Mouse (Mus musculus): ENCODE results near the gene 1700029P11Rik. TPM values are rescaled to one million over a fixed set of nuclear protein-coding genes. Genes with fewer than 3 reads are reported as not detected.

The 1700029P11Rik gene
- polyA plus RNA-seq, 1 experiment from 2014 or later, result not detected

- Histone ChIP-seq H3K36me3 (ENCODE audit: control insufficient read depth, insufficient read depth, low read length) (no peaks in the 10 kb centered on the region), H3K9me3 (ENCODE audit: control insufficient read depth, low read length) (no peaks in the 10 kb centered on the region), H3K27me3 (ENCODE audit: control insufficient read depth, insufficient read depth, low read length) (no peaks in the 10 kb centered on the region), H3K9ac (ENCODE audit: low read length) (peak within 1 kb of the TSS; percentile 80), H3K27ac (replicated peaks) (peak within 1 kb of the TSS; percentile 91), H3K4me3 (ENCODE audit: low read depth, low read length) (peak within 1 kb of the TSS; percentile 72), H3K4me2 (replicated peaks; ENCODE audit: low read depth) (peak within 1 kb of the TSS; percentile 98), H3K4me1 (replicated peaks; ENCODE audit: control insufficient read depth, insufficient read depth) (no peaks in the 10 kb centered on the region)
- no peak for TF ChIP-seq EP300 (optimal IDR thresholded peaks at IDR 0.05)
- peak; percentile 86 for TF ChIP-seq CTCF (IDR thresholded peaks at IDR 0.05; ENCODE audit: low read depth)
- peak; percentile 100 for DNase-seq (ENCODE audit: low spot score)
- WGBS, result under 1% methylated on average over 68 of the region's 77 CpGs
- ATAC-seq (ENCODE audit: low FRiP score, low TSS enrichment), result peak; percentile 96
Measured at GRCm38 (mm10) chr15:81960171-81961077, 19.9 kb upstream of the 1700029P11Rik start, which contains the start of gene Pmm1. Pmm1 (minus strand) TSS chr15:81960930.

- H3K27ac ChIP-seq (replicated peaks), result no peak overlapping the region; the same call in 1 of the 2 replicates
Measured at GRCm38 (mm10) chr15:81961078-81961451, 19.3 kb upstream of the 1700029P11Rik start.

GRCm38 (mm10) chr15:81964262-81964661 lies 16.1 kb upstream of the 1700029P11Rik start:
- TF ChIP-seq CTCF (IDR thresholded peaks at IDR 0.05; ENCODE audit: low read depth) (no peak), EP300 (optimal IDR thresholded peaks at IDR 0.05) (no peak)
- DNase-seq (ENCODE audit: low spot score) (no peak), ATAC-seq (ENCODE audit: low FRiP score, low TSS enrichment) (no peak)
- Histone ChIP-seq H3K36me3 (ENCODE audit: control insufficient read depth, insufficient read depth, low read length) (no peaks in the 10 kb centered on the region), H3K4me3 (ENCODE audit: low read depth, low read length) (no peak overlapping the region), H3K9me3 (ENCODE audit: control insufficient read depth, low read length) (no peaks in the 10 kb centered on the region), H3K9ac (ENCODE audit: low read length) (no peak overlapping the region), H3K27ac (replicated peaks) (no peak overlapping the region), H3K27me3 (ENCODE audit: control insufficient read depth, insufficient read depth, low read length) (no peaks in the 10 kb centered on the region), H3K4me2 (replicated peaks; ENCODE audit: low read depth) (no peak overlapping the region), H3K4me1 (replicated peaks; ENCODE audit: control insufficient read depth, insufficient read depth) (no peaks in the 10 kb centered on the region)
- 40% methylated on average over 1 of the region's 1 CpGs for WGBS

More at GRCm38 (mm10) chr15:81961078-81961451, 19.3 kb upstream of the 1700029P11Rik start:
- no peaks in the 10 kb centered on the region for H3K4me1 ChIP-seq (replicated peaks; ENCODE audit: control insufficient read depth, insufficient read depth)
- H3K27me3 ChIP-seq (ENCODE audit: control insufficient read depth, insufficient read depth, low read length), result no peaks in the 10 kb centered on the region
- peak overlapping the region; percentile 35; the same call in 1 of the 2 replicates for H3K9ac ChIP-seq (ENCODE audit: low read length)
- TF ChIP-seq EP300 (optimal IDR thresholded peaks at IDR 0.05) (no peak), CTCF (IDR thresholded peaks at IDR 0.05; ENCODE audit: low read depth) (no peak)
- DNase-seq (ENCODE audit: low spot score) (no peak), ATAC-seq (ENCODE audit: low FRiP score, low TSS enrichment) (no peak)
- H3K36me3 ChIP-seq (ENCODE audit: control insufficient read depth, insufficient read depth, low read length), result no peaks in the 10 kb centered on the region
- no peaks in the 10 kb centered on the region for H3K9me3 ChIP-seq (ENCODE audit: control insufficient read depth, low read length)
- 0% methylated on average over 5 of the region's 8 CpGs for WGBS
- H3K4me3 ChIP-seq (ENCODE audit: low read depth, low read length), result peak overlapping the region; percentile 72
- peak overlapping the region; percentile 98 for H3K4me2 ChIP-seq (replicated peaks; ENCODE audit: low read depth)

GRCm38 (mm10) chr15:81964980-81965545 lies 15.3 kb upstream of the 1700029P11Rik start:
- Histone ChIP-seq H3K36me3 (ENCODE audit: control insufficient read depth, insufficient read depth, low read length) (no peaks in the 10 kb centered on the region), H3K4me1 (replicated peaks; ENCODE audit: control insufficient read depth, insufficient read depth) (no peaks in the 10 kb centered on the region), H3K4me2 (replicated peaks; ENCODE audit: low read depth) (no peak overlapping the region), H3K27ac (replicated peaks) (no peak overlapping the region), H3K9me3 (ENCODE audit: control insufficient read depth, low read length) (no peaks in the 10 kb centered on the region), H3K27me3 (ENCODE audit: control insufficient read depth, insufficient read depth, low read length) (no peaks in the 10 kb centered on the region), H3K4me3 (ENCODE audit: low read depth, low read length) (no peak overlapping the region), H3K9ac (ENCODE audit: low read length) (no peak overlapping the region)
- WGBS, result 57% methylated on average over 4 of the region's 4 CpGs
- TF ChIP-seq EP300 (optimal IDR thresholded peaks at IDR 0.05) (no peak), CTCF (IDR thresholded peaks at IDR 0.05; ENCODE audit: low read depth) (no peak)
- DNase-seq (ENCODE audit: low spot score), result no peak
- ATAC-seq (ENCODE audit: low FRiP score, low TSS enrichment), result no peak

GRCm38 (mm10) chr15:81966062-81966829 lies 14.1 kb upstream of the 1700029P11Rik start:
- no peaks in the 10 kb centered on the region for H3K9me3 ChIP-seq (ENCODE audit: control insufficient read depth, low read length)
- no peak overlapping the region for H3K4me2 ChIP-seq (replicated peaks; ENCODE audit: low read depth)
- TF ChIP-seq CTCF (IDR thresholded peaks at IDR 0.05; ENCODE audit: low read depth) (no peak), EP300 (optimal IDR thresholded peaks at IDR 0.05) (no peak)
- DNase-seq (ENCODE audit: low spot score), result no peak
- WGBS, result 79% methylated on average over 13 of the region's 14 CpGs
- H3K4me3 ChIP-seq (ENCODE audit: low read depth, low read length), result no peak overlapping the region
- no peaks in the 10 kb centered on the region for H3K36me3 ChIP-seq (ENCODE audit: control insufficient read depth, insufficient read depth, low read length)
- no peak overlapping the region for H3K27ac ChIP-seq (replicated peaks)
- no peaks in the 10 kb centered on the region for H3K27me3 ChIP-seq (ENCODE audit: control insufficient read depth, insufficient read depth, low read length)
- no peaks in the 10 kb centered on the region for H3K4me1 ChIP-seq (replicated peaks; ENCODE audit: control insufficient read depth, insufficient read depth)
- H3K9ac ChIP-seq (ENCODE audit: low read length), result no peak overlapping the region
- no peak for ATAC-seq (ENCODE audit: low FRiP score, low TSS enrichment)

Data from stomach, postnatal 0 days (tissue).